ENCODE assay signal across 8 mouse cellular contexts in genomic region chr5:36581924-36582642, GRCm38 (mm10). TPM values are rescaled to one million over a fixed set of nuclear protein-coding genes. Genes with fewer than 3 reads are reported as not detected.
DNase-seq lines count a peak whose midpoint lies in the region; ATAC-seq and TF ChIP-seq lines count a peak whose summit lies in the region.

No protein-coding gene starts in this region.

- peak; percentile 91 to 94 for TF ChIP-seq POLR2A in MEL (IDR thresholded peaks at IDR 0.05; ENCODE audit: control insufficient read depth in 1 of 2, insufficient read depth in 1 of 2, low read depth in 1 of 2, low read length in 2 of 2, poor library complexity in 1 of 2)
- peak; percentile 71; the same call in 1 of the 2 replicates for TF ChIP-seq POLR2A in cerebellum, adult 2 months (IDR thresholded peaks at IDR 0.05; ENCODE audit: borderline replicate concordance, insufficient read depth, low read length)

- peak; percentile 98 for ATAC-seq in forebrain, postnatal 0 days
- peak; percentile 98 for ATAC-seq in lung, embryonic 15.5 days (ENCODE audit: borderline replicate concordance, extremely low read depth, low FRiP score, low TSS enrichment)

- no peaks in the 10 kb centered on the region; the same call in 1 of the 2 replicates for H3K79me2 ChIP-seq in MEL (ENCODE audit: control insufficient read depth, insufficient read depth, low read length, poor library complexity)

- H3K27ac ChIP-seq in MEL (ENCODE audit: control insufficient read depth, low read depth, low read length) = peak overlapping the region; percentile 73
- H3K27ac ChIP-seq in cerebellum, adult 2 months (ENCODE audit: insufficient read depth, low read length) = peak overlapping the region; percentile 83
- H3K27ac ChIP-seq in forebrain, postnatal 0 days (ENCODE audit: low read depth, low read length) = peak overlapping the region; percentile 91
- peak overlapping the region; percentile 85 for H3K27ac ChIP-seq in lung, embryonic 15.5 days

- TF ChIP-seq EP300 in MEL (IDR thresholded peaks at IDR 0.05; ENCODE audit: low read depth in 1 of 2, low read length in 2 of 2) = no peak; a peak in 2 of 4 replicates

- DNase-seq in MEL (ENCODE audit: low read depth, low spot score) = peak; percentile 100
- DNase-seq in cerebellum, adult 2 months = peak; percentile 98 to 99
- DNase-seq in forebrain, postnatal 0 days = peak; percentile 99
- DNase-seq in heart, postnatal 4 days = peak; percentile 100
- peak; percentile 98 to 99 for DNase-seq in layer of hippocampus, adult 8-10 months (ENCODE audit: low spot score in 2 of 2)
- DNase-seq in ovary, adult 18-20 months (ENCODE audit: low spot score) = peak; percentile 100
- peak; percentile 100 for DNase-seq in thymus, postnatal 0 days (ENCODE audit: low spot score)

- H3K4me1 ChIP-seq in MEL (ENCODE audit: control insufficient read depth in 1 of 2, insufficient read depth in 2 of 2, low read length in 2 of 2) = peaks cover 9 to 28% of the 10 kb centered on the region in 2 experiments
- H3K4me1 ChIP-seq in cerebellum, adult 2 months (ENCODE audit: control insufficient read depth, insufficient read depth, low read length) = no peaks in the 10 kb centered on the region
- H3K4me1 ChIP-seq in forebrain, postnatal 0 days (ENCODE audit: insufficient read depth) = 0 out of 2 replicates have a peak, but pooled peaks cover 8% of the 10 kb centered on the region
- peaks cover 11% of the 10 kb centered on the region for H3K4me1 ChIP-seq in lung, embryonic 15.5 days

- H3K9ac ChIP-seq in MEL (ENCODE audit: control insufficient read depth, low read depth, low read length, poor library complexity, severe bottlenecking) = peak overlapping the region; percentile 83
- H3K9ac ChIP-seq in forebrain, postnatal 0 days = peak overlapping the region; percentile 85
- peak overlapping the region; percentile 65 for H3K9ac ChIP-seq in lung, embryonic 15.5 days

- no peaks in the 10 kb centered on the region; a peak in 1 of 4 replicates for H3K27me3 ChIP-seq in MEL (ENCODE audit: control insufficient read depth in 1 of 2, insufficient read depth in 2 of 2, low read length in 2 of 2)
- H3K27me3 ChIP-seq in cerebellum, adult 2 months (ENCODE audit: control insufficient read depth, insufficient read depth, low read length) = no peaks in the 10 kb centered on the region
- H3K27me3 ChIP-seq in forebrain, postnatal 0 days (ENCODE audit: insufficient read depth, low read length) = no peaks in the 10 kb centered on the region
- no peaks in the 10 kb centered on the region for H3K27me3 ChIP-seq in lung, embryonic 15.5 days

- peaks cover 0 to 17% of the 10 kb centered on the region in 2 experiments; a peak in 2 of 4 replicates for H3K36me3 ChIP-seq in MEL (ENCODE audit: control insufficient read depth in 1 of 2, insufficient read depth in 2 of 2, low read length in 2 of 2)
- H3K36me3 ChIP-seq in forebrain, postnatal 0 days (ENCODE audit: insufficient read depth) = no peaks in the 10 kb centered on the region
- no peaks in the 10 kb centered on the region for H3K36me3 ChIP-seq in lung, embryonic 15.5 days

- no peak for TF ChIP-seq CTCF in MEL (IDR thresholded peaks at IDR 0.05 in 2 of 3, conservative IDR thresholded peaks at IDR 0.05 in 1 of 3; ENCODE audit: control insufficient read depth in 1 of 3, insufficient read depth in 1 of 3, low read depth in 2 of 3, low read length in 3 of 3, poor library complexity in 1 of 3, severe bottlenecking in 1 of 3)
- TF ChIP-seq CTCF in cerebellum, adult 2 months (IDR thresholded peaks at IDR 0.05; ENCODE audit: borderline replicate concordance, insufficient read depth, low read depth, low read length) = no peak
- TF ChIP-seq CTCF in forebrain, postnatal 0 days (IDR thresholded peaks at IDR 0.05; ENCODE audit: low read depth) = peak; percentile 40

- H3K4me2 ChIP-seq in forebrain, postnatal 0 days (ENCODE audit: low read depth) = peak overlapping the region; percentile 97
- H3K4me2 ChIP-seq in lung, embryonic 15.5 days = peak overlapping the region; percentile 97

- TF ChIP-seq RAD21 in MEL (IDR thresholded peaks at IDR 0.05; ENCODE audit: low read depth, low read length) = no peak

- no peaks in the 10 kb centered on the region for H3K9me3 ChIP-seq in MEL (replicated peaks; ENCODE audit: insufficient read depth, low read length)
- no peaks in the 10 kb centered on the region for H3K9me3 ChIP-seq in forebrain, postnatal 0 days (ENCODE audit: low read length)
- H3K9me3 ChIP-seq in lung, embryonic 15.5 days = no peaks in the 10 kb centered on the region

- peak overlapping the region; percentile 73 to 81 for H3K4me3 ChIP-seq in MEL (ENCODE audit: control insufficient read depth in 1 of 2, insufficient read depth in 1 of 2, low read depth in 2 of 2, low read length in 2 of 2)
- peak overlapping the region; percentile 91 for H3K4me3 ChIP-seq in cerebellum, adult 2 months (replicated peaks; ENCODE audit: insufficient read depth, low read depth, low read length)
- H3K4me3 ChIP-seq in forebrain, postnatal 0 days (ENCODE audit: low read depth, low read length) = peak overlapping the region; percentile 89
- H3K4me3 ChIP-seq in lung, embryonic 15.5 days = peak overlapping the region; percentile 70

- WGBS in cerebellum, adult 2 months = under 1% methylated on average over 54 of the region's 54 CpGs
- 4% methylated on average over 54 of the region's 54 CpGs for WGBS in forebrain, postnatal 0 days
- under 1% methylated on average over 54 of the region's 54 CpGs for WGBS in lung, embryonic 15.5 days

TF ChIP-seq in MEL, 35 proteins besides CTCF, POLR2A, EP300 and RAD21 (continues in another document):
- TF ChIP-seq ZKSCAN1 (IDR thresholded peaks at IDR 0.05; ENCODE audit: low read depth, low read length) (no peak), USF2 (IDR thresholded peaks at IDR 0.05; ENCODE audit: borderline replicate concordance in 1 of 2, insufficient read depth in 1 of 2, low read depth in 1 of 2, low read length in 2 of 2) (no peak), ZMIZ1 (IDR thresholded peaks at IDR 0.05; ENCODE audit: low read depth, low read length) (peak; percentile 77), MAX (IDR thresholded peaks at IDR 0.05; ENCODE audit: low read length) (peak; percentile 72), MYC (IDR thresholded peaks at IDR 0.05; ENCODE audit: low read depth, low read length) (peak; percentile 23; the same call in 1 of the 2 replicates), RCOR1 (IDR thresholded peaks at IDR 0.05; ENCODE audit: low read depth, low read length) (no peak), GABPA (IDR thresholded peaks at IDR 0.05; ENCODE audit: low read depth, low read length) (no peak), E2F4 (IDR thresholded peaks at IDR 0.05; ENCODE audit: borderline replicate concordance, low read depth, low read length) (no peak), SMC3 (IDR thresholded peaks at IDR 0.05; ENCODE audit: low read depth, low read length) (no peak), POLR2AphosphoS5 (IDR thresholded peaks at IDR 0.05; ENCODE audit: borderline replicate concordance, low read depth, low read length) (no peak), CHD2 (IDR thresholded peaks at IDR 0.05; ENCODE audit: low read length) (no peak), NRF1 (IDR thresholded peaks at IDR 0.05; ENCODE audit: insufficient read depth, low read depth, low read length, poor library complexity, severe bottlenecking) (peak; percentile 39; the same call in 1 of the 2 replicates), MYB (IDR thresholded peaks at IDR 0.05; ENCODE audit: low read depth, low read length) (no peak), TBP (IDR thresholded peaks at IDR 0.05; ENCODE audit: low read depth, low read length) (peak; percentile 75), UBTF (IDR thresholded peaks at IDR 0.05; ENCODE audit: borderline replicate concordance, insufficient read depth, low read depth, low read length) (0 out of 2 replicates have a peak, but pooled peaks have one; percentile 17), MAFK (IDR thresholded peaks at IDR 0.05; ENCODE audit: borderline replicate concordance, low read depth, low read length) (no peak), MEF2A (IDR thresholded peaks at IDR 0.05; ENCODE audit: extremely low read depth, insufficient replicate concordance, low read depth, low read length, poor library complexity, severe bottlenecking) (no peak), TCF12 (IDR thresholded peaks at IDR 0.05; ENCODE audit: low read depth, low read length) (0 out of 2 replicates have a peak, but pooled peaks have one; percentile 63), NELFE (IDR thresholded peaks at IDR 0.05; ENCODE audit: low read depth, low read length) (peak; percentile 93), CHD1 (IDR thresholded peaks at IDR 0.05; ENCODE audit: low read depth, low read length) (no peak), BHLHE40 (IDR thresholded peaks at IDR 0.05; ENCODE audit: borderline replicate concordance, low read depth, low read length) (no peak), TAL1 (IDR thresholded peaks at IDR 0.05; ENCODE audit: low read length) (no peak), POLR2AphosphoS2 (IDR thresholded peaks at IDR 0.05; ENCODE audit: low read length) (peak; percentile 70; the same call in 1 of the 2 replicates), ELF1 (IDR thresholded peaks at IDR 0.05; ENCODE audit: low read depth, low read length) (peak; percentile 87), ETS1 (IDR thresholded peaks at IDR 0.05; ENCODE audit: low read depth, low read length) (peak; percentile 38; the same call in 1 of the 2 replicates), ZNF384 (IDR thresholded peaks at IDR 0.05; ENCODE audit: low read depth, low read length) (peak; percentile 0; the same call in 1 of the 2 replicates), JUND (IDR thresholded peaks at IDR 0.05; ENCODE audit: low read depth, low read length) (no peak), SIN3A (IDR thresholded peaks at IDR 0.05; ENCODE audit: low read length) (peak; percentile 100), GATA1 (IDR thresholded peaks at IDR 0.05; ENCODE audit: low read depth, low read length) (no peak), MAZ (IDR thresholded peaks at IDR 0.05; ENCODE audit: low read depth, low read length) (peak; percentile 98)

RNA-seq across cellular contexts. Expression of gene Tbc1d14, which starts 11.0 kb away (rescaled TPM):
- total RNA-seq in MEL (2012; rRNA removed) = 7.3 and 9.6 TPM in 2 replicates
- polyA plus RNA-seq in MEL (2012; ENCODE audit: insufficient read depth in 1 of 2, insufficient read length in 2 of 2, low read depth in 1 of 2, low replicate concordance in 2 of 2, missing spikeins in 1 of 2) = 10 to 100 TPM in 1 of 2 experiments, not detected in 1; 35.6 TPM
- polyA plus RNA-seq in cerebellum, adult 2 months (2012; rRNA removed) = 53.2 and 55.1 TPM in 2 replicates
- total RNA-seq in forebrain, postnatal 0 days (2014; rRNA removed) = 28.1 and 29.0 TPM in 2 replicates
- 74.1 and 74.5 TPM in 2 replicates for polyA plus RNA-seq in forebrain, postnatal 0 days (2015; fragmentation: Nextera tagmentation; extraction: Ambion mirVana)
- total RNA-seq in heart, postnatal 4 days (2021) = 10 to 100 TPM; 20.6 to 22.6 TPM
- 10 to 100 TPM; 74.3 to 92.7 (median 82.9) TPM for total RNA-seq in layer of hippocampus, adult 8-10 months (2022)
- polyA plus RNA-seq in lung, embryonic 15.5 days (2015; fragmentation: Nextera tagmentation; extraction: Ambion mirVana) = 24.3 and 24.7 TPM in 2 replicates
- polyA plus RNA-seq in thymus, postnatal 0 days (2015; fragmentation: Nextera tagmentation; extraction: Ambion mirVana) = 22.4 and 22.6 TPM in 2 replicates

Comparison
In these comparisons a context has a peak if more than half of its experiments do, and no peak if none do; other contexts are left out.
1. Peak in every context shown above with its lines: DNase-seq, ATAC-seq, H3K4me3 ChIP-seq and H3K27ac ChIP-seq.